Mouse (Mus musculus) bone marrow, adult 2 months (tissue): Measurements from ENCODE around the gene Hoxc12.

Source experiments
- CTCF ChIP-seq: fragments of 200-500 bp; IDR thresholded peaks from 2 replicates; pipeline ENCODE4 v1.5.1; 2011; ENCODE audit warnings: low read length, control low read depth; ENCODE audit not compliant: control insufficient read depth, insufficient read depth
- POLR2A ChIP-seq: fragments of 200-500 bp; IDR thresholded peaks from 2 replicates; pipeline ENCODE4 v1.6.1; 2011; ENCODE audit warnings: low read depth, mild to moderate bottlenecking, control low read depth, low read length, borderline replicate concordance; ENCODE audit not compliant: control insufficient read depth

DNA sequence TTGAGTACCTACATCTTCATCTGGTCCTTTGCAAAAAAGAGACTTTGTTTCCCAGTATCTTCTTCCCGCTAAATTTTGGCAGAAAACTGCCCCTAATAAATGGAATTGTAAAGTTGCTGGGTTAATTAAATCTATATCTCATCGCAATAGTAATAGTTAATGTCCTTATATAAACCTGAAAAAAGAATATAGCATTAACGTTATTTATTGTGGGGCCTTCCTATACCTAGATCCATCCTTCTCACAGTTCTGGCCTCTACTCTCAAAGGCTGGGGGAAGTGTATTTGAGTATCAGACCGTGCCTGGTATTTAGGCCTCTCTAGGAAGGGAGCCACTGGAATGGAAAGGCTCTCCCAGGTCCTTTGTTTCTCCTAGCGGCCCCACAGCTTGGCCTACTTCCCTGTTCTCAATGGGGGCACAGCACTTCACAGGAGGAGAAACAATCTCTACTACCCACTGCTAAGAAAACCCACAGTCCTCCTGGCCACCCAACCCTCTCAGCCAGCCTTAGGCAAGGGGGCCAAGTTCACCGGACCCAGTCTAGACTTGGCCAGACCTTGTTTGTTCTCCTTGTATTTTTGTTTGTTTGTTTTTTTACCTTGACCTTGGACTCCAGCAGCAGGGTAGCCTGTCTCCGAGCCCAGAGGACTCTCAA, 17.8 kb upstream of the Hoxc12 start:
- TF ChIP-seq CTCF = no peak
- no peak for TF ChIP-seq POLR2A
